Mouse (Mus musculus) kidney, postnatal 0 days (tissue): ENCODE results near the gene Pbxip1. TPM values are rescaled to one million over a fixed set of nuclear protein-coding genes. Genes with fewer than 3 reads are reported as not detected.

Experiments used
- ATAC-seq: fragments of 200-750 bp; cut with Nextera tagmentation; replicated peaks from 2 replicates; pipeline ENCODE4 v1.8.0; 2017; ENCODE audit warnings: low read depth, moderate number of reproducible peaks, moderate TSS enrichment, moderate library complexity; ENCODE audit not compliant: low FRiP score
- DNase-seq: peaks from one replicate; pipeline ENCODE4 v3.0.0-alpha.2; 2016; ENCODE audit warnings: low spot score
- H3K27ac ChIP-seq: fragments of 300-500 bp; sonication (generic); 2 replicates; pipeline ENCODE4 v1.5.1; 2014; ENCODE audit warnings: mild to moderate bottlenecking
- H3K27me3 ChIP-seq: fragments of 300-500 bp; sonication (generic); 2 replicates; pipeline ENCODE4 v1.6.1; 2014; ENCODE audit warnings: low read length, mixed read lengths; ENCODE audit not compliant: insufficient read depth
- H3K36me3 ChIP-seq: fragments of 300-500 bp; sonication (generic); 2 replicates; pipeline ENCODE4 v1.6.1; 2014; ENCODE audit warnings: low read length, mixed read lengths; ENCODE audit not compliant: insufficient read depth
- H3K4me1 ChIP-seq: fragments of 300-500 bp; sonication (generic); replicated peaks from 2 replicates; pipeline ENCODE4 v1.6.1; 2014; ENCODE audit warnings: antibody characterized with exemption, low read length, mixed read lengths; ENCODE audit not compliant: insufficient read depth
- H3K4me2 ChIP-seq: fragments of 300-500 bp; sonication (generic); 2 replicates; pipeline ENCODE4 v1.6.1; 2014; ENCODE audit warnings: mild to moderate bottlenecking, low read length, moderate library complexity, mixed read lengths
- H3K4me3 ChIP-seq: fragments of 300-500 bp; sonication (generic); replicated peaks from 2 replicates; pipeline ENCODE4 v1.5.1; 2014; ENCODE audit warnings: low read depth, low read length
- H3K9ac ChIP-seq: fragments of 300-500 bp; sonication (generic); 2 replicates; pipeline ENCODE4 v1.6.1; 2014; ENCODE audit warnings: low read depth, low read length
- H3K9me3 ChIP-seq: fragments of 300-500 bp; sonication (generic); replicated peaks from 2 replicates; pipeline ENCODE4 v1.6.1; 2016; ENCODE audit warnings: low read length, inconsistent platforms, mixed read lengths
- CTCF ChIP-seq: IDR thresholded peaks from 2 replicates; pipeline ENCODE4 v1.5.1; 2016; ENCODE audit warnings: antibody characterized with exemption, low read depth, mild to moderate bottlenecking, moderate library complexity
- WGBS: fragments of 180-500 bp; shearing (Covaris S2); extraction: QIAGEN DNeasy Blood & Tissue Kit; methylation state at CpG from one replicate; pipeline ENCODE4 v1.1.7; 2014; 5-methylcytosine and 5-hydroxymethylcytosine counted together
- polyA plus RNA-seq: library from polyadenylated mRNA; unstranded; fragments of >200 nt; fragmentation: Nextera tagmentation; extraction: Ambion mirVana; gene quantifications from 2 replicates; pipeline ENCODE4 v1.2.1, GENCODE M21; 2015

Gene Pbxip1
- polyA plus RNA-seq, 1 experiment from 2014 or later = 65.2 TPM

DNA sequence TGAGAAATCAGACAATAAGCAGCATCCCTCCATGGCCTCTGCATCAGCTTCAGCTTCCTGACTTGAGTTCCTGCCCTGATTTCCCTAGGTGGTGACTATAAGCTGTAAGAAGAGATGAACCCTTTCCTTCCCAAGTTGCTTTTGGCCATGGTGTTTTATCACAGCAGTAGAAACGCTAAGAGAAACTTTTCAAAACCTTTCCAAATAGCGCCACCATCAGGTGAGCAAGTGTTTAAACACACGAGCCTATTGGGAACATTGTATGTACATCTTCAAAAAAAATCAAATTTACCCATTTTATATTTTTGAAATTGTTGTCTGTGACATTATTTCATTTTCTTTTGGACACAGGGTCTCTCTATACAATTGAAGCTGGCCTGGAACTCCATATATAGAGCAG, 59.9 kb downstream of the Pbxip1 start:
- 0 out of 2 replicates have a peak, but pooled peaks cover 5% of the 10 kb centered on the region for H3K4me1 ChIP-seq
- ATAC-seq = no peak
- TF ChIP-seq CTCF = peak; percentile 18; the same call in 1 of the 2 replicates

DNA sequence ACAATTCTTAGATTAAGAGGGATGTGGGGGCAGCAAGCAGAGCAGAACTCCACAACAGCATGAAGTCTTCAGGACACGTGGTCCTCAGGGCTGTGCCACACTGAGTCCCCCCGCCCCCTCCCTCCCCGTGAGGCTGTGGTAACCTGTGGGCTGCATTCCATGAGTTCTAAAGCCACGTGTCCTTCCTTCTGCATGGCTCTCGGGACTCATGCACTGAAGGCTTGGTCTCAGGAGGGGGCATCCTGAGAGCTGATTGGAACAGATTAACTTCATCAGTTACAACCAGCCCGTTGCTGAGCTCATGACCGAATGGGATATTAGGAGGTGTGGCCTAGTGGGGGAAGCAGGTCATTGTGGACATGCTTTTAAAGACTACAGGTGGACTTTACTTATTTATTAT, 63.2 kb downstream of the Pbxip1 start:
- peak; percentile 40; the same call in 1 of the 2 replicates for ATAC-seq
- 44% methylated on average over 7 of the region's 7 CpGs for WGBS

More for the DNA sequence above, 59.9 kb downstream of the Pbxip1 start:
- Histone ChIP-seq H3K27me3 (no peaks in the 10 kb centered on the region), H3K4me3 (no peak overlapping the region), H3K4me2 (no peak overlapping the region), H3K9ac (no peak overlapping the region), H3K27ac (no peak overlapping the region), H3K9me3 (no peaks in the 10 kb centered on the region), H3K36me3 (no peaks in the 10 kb centered on the region)
- no peak for DNase-seq
- 77% methylated on average over 3 of the region's 3 CpGs for WGBS

More for the DNA sequence above, 63.2 kb downstream of the Pbxip1 start:
- TF ChIP-seq CTCF = no peak
- Histone ChIP-seq H3K4me2 (no peak overlapping the region), H3K27ac (no peak overlapping the region), H3K9me3 (no peaks in the 10 kb centered on the region), H3K9ac (no peak overlapping the region), H3K36me3 (no peaks in the 10 kb centered on the region), H3K4me1 (no peaks in the 10 kb centered on the region), H3K27me3 (no peaks in the 10 kb centered on the region), H3K4me3 (no peak overlapping the region)
- DNase-seq = no peak

Other genes with a start within 250 kb of the Pbxip1 start
- gene Gba, start 233.8 kb upstream of the Pbxip1 start, polyA plus RNA-seq = 53.6 and 56.0 TPM in 2 replicates
- gene Thbs3, start 221.5 kb upstream of the Pbxip1 start, polyA plus RNA-seq = 10.4 and 12.1 TPM in 2 replicates
- 200 and 218 TPM in 2 replicates for gene Mtx1, start 209.6 kb upstream of the Pbxip1 start, polyA plus RNA-seq
- 42.8 and 49.5 TPM in 2 replicates for gene Muc1, start 207.6 kb upstream of the Pbxip1 start, polyA plus RNA-seq
- 328 and 371 TPM in 2 replicates for gene Krtcap2, start 190.7 kb upstream of the Pbxip1 start, polyA plus RNA-seq
- 2.7 and 3.7 TPM in 2 replicates for gene Trim46, start 190.4 kb upstream of the Pbxip1 start, polyA plus RNA-seq
- gene Dpm3, start 177.3 kb upstream of the Pbxip1 start, polyA plus RNA-seq = 148 and 182 TPM in 2 replicates
- 75.8 and 82.2 TPM in 2 replicates for gene Slc50a1, start 166.1 kb upstream of the Pbxip1 start, polyA plus RNA-seq
- 79.5 and 83.5 TPM in 2 replicates for gene Efna1, start 155.6 kb upstream of the Pbxip1 start, polyA plus RNA-seq
- gene Efna3, start 113.7 kb upstream of the Pbxip1 start, polyA plus RNA-seq = 4.2 and 6.1 TPM in 2 replicates
- gene Efna4, start 98.7 kb upstream of the Pbxip1 start, polyA plus RNA-seq = 24.4 and 25.4 TPM in 2 replicates
- 85.4 and 90.7 TPM in 2 replicates for gene Adam15, start 86.7 kb upstream of the Pbxip1 start, polyA plus RNA-seq
- 0.57 and 0.62 TPM in 2 replicates for gene Dcst2, start 74.7 kb upstream of the Pbxip1 start, polyA plus RNA-seq
- gene Dcst1, start 71.5 kb upstream of the Pbxip1 start, polyA plus RNA-seq = 6.2 TPM in 2 replicates
- gene Zbtb7b, start 41.9 kb upstream of the Pbxip1 start, polyA plus RNA-seq = 4.3 TPM in 2 replicates
- 0.16 TPM in 1 of 2 replicates, not detected in the other for gene Lenep, start 33.9 kb upstream of the Pbxip1 start, polyA plus RNA-seq
- 28.8 and 29.8 TPM in 2 replicates for gene Flad1, start 24.8 kb upstream of the Pbxip1 start, polyA plus RNA-seq
- gene Cks1b, start 18.3 kb upstream of the Pbxip1 start, polyA plus RNA-seq = 315 and 326 TPM in 2 replicates
- gene Shc1, start 18.3 kb upstream of the Pbxip1 start, polyA plus RNA-seq = 72.0 and 73.2 TPM in 2 replicates
- 29.2 and 30.3 TPM in 2 replicates for gene Pygo2, start 6.5 kb upstream of the Pbxip1 start, polyA plus RNA-seq
- gene Pmvk, start 17.8 kb downstream of the Pbxip1 start, polyA plus RNA-seq = 52.7 and 54.5 TPM in 2 replicates
- gene Kcnn3, start 83.5 kb downstream of the Pbxip1 start, polyA plus RNA-seq = 1.4 and 1.6 TPM in 2 replicates